Mouse (Mus musculus) adrenal gland, adult 2 months (tissue): ENCODE data around the gene Hs1bp3. TPM values are rescaled to one million over a fixed set of nuclear protein-coding genes. Genes with fewer than 3 reads are reported as not detected.

ENCODE experiments used
- DNase-seq: peaks from one replicate; pipeline ENCODE4 v3.0.0; 2021
- polyA plus RNA-seq: library from polyadenylated mRNA; depleted of rRNA; stranded (reverse); fragments of >200 nt; gene quantifications from 2 replicates; pipeline ENCODE4 v1.2.3, GENCODE M21; 2012
- total RNA-seq, 2 experiments: library from RNA; stranded (reverse); gene quantifications; 2 replicates each; pipeline ENCODE4 v1.2.3; 2021

The Hs1bp3 gene
- total and polyA plus RNA-seq, 3 experiments = 13.8 to 22.7 (median 22.0) TPM

GRCm38 (mm10) chr12:8362400-8362799 lies 49.2 kb downstream of the Hs1bp3 start:
- no peak for DNase-seq

- DNase-seq = no peak
These were observed 51.1 kb downstream of the Hs1bp3 start for GRCm38 (mm10) chr12:8364321-8364838.

- peak; percentile 92 for DNase-seq
These were observed 52.1 kb downstream of the Hs1bp3 start for GRCm38 (mm10) chr12:8365336-8365735.

GRCm38 (mm10) chr12:8365905-8366576 lies 52.8 kb downstream of the Hs1bp3 start:
- no peak for DNase-seq

- no peak for DNase-seq
These were observed 53.5 kb downstream of the Hs1bp3 start for GRCm38 (mm10) chr12:8366688-8367087.

- no peak for DNase-seq
These were observed 58.7 kb downstream of the Hs1bp3 start for GRCm38 (mm10) chr12:8371746-8372510.

GRCm38 (mm10) chr12:8372511-8373180 lies 59.4 kb downstream of the Hs1bp3 start:
- DNase-seq = no peak

- no peak for DNase-seq
These were observed 60.5 kb downstream of the Hs1bp3 start for GRCm38 (mm10) chr12:8373741-8374140.

GRCm38 (mm10) chr12:8377169-8377568 lies 63.9 kb downstream of the Hs1bp3 start:
- peak; percentile 79 for DNase-seq

GRCm38 (mm10) chr12:8377955-8378620 lies 64.9 kb downstream of the Hs1bp3 start:
- no peak for DNase-seq

- DNase-seq = peak; percentile 96
These were observed 66.7 kb downstream of the Hs1bp3 start for GRCm38 (mm10) chr12:8379795-8380521.

- DNase-seq = no peak
These were observed 67.7 kb downstream of the Hs1bp3 start for GRCm38 (mm10) chr12:8380944-8381343.

- no peak for DNase-seq
These were observed 68.7 kb downstream of the Hs1bp3 start for GRCm38 (mm10) chr12:8381940-8382339.

GRCm38 (mm10) chr12:8383822-8384221 lies 70.6 kb downstream of the Hs1bp3 start:
- no peak for DNase-seq

- peak; percentile 77 for DNase-seq
These were observed 73.3 kb downstream of the Hs1bp3 start for GRCm38 (mm10) chr12:8386451-8387011.

- DNase-seq = no peak
These were observed 74.0 kb downstream of the Hs1bp3 start for GRCm38 (mm10) chr12:8387281-8387680.

GRCm38 (mm10) chr12:8388529-8389414 lies 75.5 kb downstream of the Hs1bp3 start:
- DNase-seq = no peak

- DNase-seq = no peak
These were observed 80.0 kb downstream of the Hs1bp3 start for GRCm38 (mm10) chr12:8393226-8393625.
